Mouse (Mus musculus): Measurements from ENCODE around the gene Serpina3c. TPM values are rescaled to one million over a fixed set of nuclear protein-coding genes. Genes with fewer than 3 reads are reported as not detected.

Serpina3c gene
- polyA plus RNA-seq, 1 experiment from 2014 or later = not detected

GRCm38 (mm10) chr12:104145571-104145970, 8.1 kb downstream of the Serpina3c start:
- no peak overlapping the region for H3K4me3 ChIP-seq
- H3K4me2 ChIP-seq = no peak overlapping the region
- H3K9me3 ChIP-seq = no peaks in the 10 kb centered on the region
- H3K27me3 ChIP-seq (replicated peaks) = no peaks in the 10 kb centered on the region; the same call in 1 of the 2 replicates
- no peak for ATAC-seq (ENCODE audit: extremely low read depth, insufficient number of reproducible peaks, low FRiP score, low TSS enrichment)
- no peak overlapping the region for H3K9ac ChIP-seq
- H3K36me3 ChIP-seq = no peaks in the 10 kb centered on the region
- H3K4me1 ChIP-seq = no peaks in the 10 kb centered on the region
- WGBS = 61% methylated on average over 2 of the region's 2 CpGs
- no peak overlapping the region for H3K27ac ChIP-seq (replicated peaks)

- Histone ChIP-seq H3K4me2 (no peak overlapping the region), H3K9ac (no peak overlapping the region), H3K27me3 (replicated peaks) (peaks cover 5% of the 10 kb centered on the region; the same call in 1 of the 2 replicates), H3K4me1 (no peaks in the 10 kb centered on the region), H3K4me3 (no peak overlapping the region), H3K27ac (replicated peaks) (no peak overlapping the region), H3K36me3 (no peaks in the 10 kb centered on the region), H3K9me3 (no peaks in the 10 kb centered on the region)
- no peak for ATAC-seq (ENCODE audit: extremely low read depth, insufficient number of reproducible peaks, low FRiP score, low TSS enrichment)
- 36% methylated on average over 1 of the region's 1 CpGs for WGBS
Observed at GRCm38 (mm10) chr12:104143286-104143685, 10.4 kb downstream of the Serpina3c start.

DNA sequence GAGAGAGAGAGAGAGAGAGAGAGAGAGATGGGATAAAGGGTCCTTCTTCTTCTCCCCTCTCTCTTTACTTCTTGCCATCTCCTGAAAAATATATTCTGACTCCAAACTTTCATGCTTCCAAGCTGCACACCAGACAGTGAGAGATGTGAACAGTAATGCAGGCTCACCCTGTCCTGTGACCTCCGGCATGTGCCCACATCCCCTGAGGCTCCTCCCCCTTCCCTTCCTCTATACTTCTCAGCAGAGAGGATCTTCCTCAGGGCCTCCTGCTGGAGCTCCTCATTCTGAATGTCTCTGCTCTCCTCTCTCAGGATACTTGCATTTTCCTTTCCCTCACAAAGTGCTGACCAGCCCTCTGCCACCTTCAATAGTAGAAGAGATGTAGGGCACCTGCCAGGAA, 11.2 kb downstream of the Serpina3c start:
- ATAC-seq (ENCODE audit: extremely low read depth, insufficient number of reproducible peaks, low FRiP score, low TSS enrichment) = no peak
- H3K9ac ChIP-seq = no peak overlapping the region
- 59% methylated on average over 1 of the region's 1 CpGs for WGBS

DNA sequence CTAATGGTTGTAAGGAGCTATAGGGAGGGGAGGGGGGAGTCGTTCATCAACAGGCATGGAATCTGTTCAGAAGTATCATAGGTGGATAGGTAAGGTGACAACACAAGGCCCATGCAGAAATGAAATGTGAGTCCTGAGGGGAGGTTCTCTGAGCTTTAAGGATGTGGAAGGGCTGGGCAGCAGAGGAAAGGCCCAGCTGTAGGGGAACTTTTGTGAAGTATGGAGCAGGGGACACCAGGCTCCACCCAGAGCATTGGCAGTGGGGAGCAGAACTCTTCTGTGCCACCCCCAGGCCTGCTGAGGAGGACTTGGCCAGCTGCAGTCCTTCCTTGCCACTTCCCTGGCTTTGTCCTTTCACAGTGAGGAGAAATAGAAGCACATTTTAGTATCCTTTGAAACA, 12.2 kb downstream of the Serpina3c start:
- Histone ChIP-seq H3K4me3 (no peak overlapping the region), H3K4me1 (no peaks in the 10 kb centered on the region), H3K4me2 (no peak overlapping the region), H3K27ac (replicated peaks) (no peak overlapping the region), H3K9me3 (no peaks in the 10 kb centered on the region), H3K36me3 (no peaks in the 10 kb centered on the region), H3K9ac (no peak overlapping the region), H3K27me3 (replicated peaks) (peaks cover 5% of the 10 kb centered on the region; the same call in 1 of the 2 replicates)
- WGBS = 81% methylated on average over 1 of the region's 1 CpGs
- ATAC-seq (ENCODE audit: extremely low read depth, insufficient number of reproducible peaks, low FRiP score, low TSS enrichment) = no peak

More for the DNA sequence above, 11.2 kb downstream of the Serpina3c start:
- Histone ChIP-seq H3K4me1 (no peaks in the 10 kb centered on the region), H3K4me3 (no peak overlapping the region), H3K27ac (replicated peaks) (no peak overlapping the region), H3K4me2 (no peak overlapping the region), H3K36me3 (no peaks in the 10 kb centered on the region), H3K27me3 (replicated peaks) (peaks cover 5% of the 10 kb centered on the region; the same call in 1 of the 2 replicates), H3K9me3 (no peaks in the 10 kb centered on the region)

GRCm38 (mm10) chr12:104140543-104141103, 13.0 kb downstream of the Serpina3c start:
- H3K4me1 ChIP-seq = no peaks in the 10 kb centered on the region
- no peaks in the 10 kb centered on the region for H3K9me3 ChIP-seq
- no peak overlapping the region for H3K27ac ChIP-seq (replicated peaks)
- no peak overlapping the region for H3K4me2 ChIP-seq
- no peak for ATAC-seq (ENCODE audit: extremely low read depth, insufficient number of reproducible peaks, low FRiP score, low TSS enrichment)
- H3K27me3 ChIP-seq (replicated peaks) = peaks cover 5% of the 10 kb centered on the region; the same call in 1 of the 2 replicates
- H3K36me3 ChIP-seq = no peaks in the 10 kb centered on the region
- H3K9ac ChIP-seq = no peak overlapping the region
- WGBS = 76% methylated on average over 4 of the region's 4 CpGs
- H3K4me3 ChIP-seq = no peak overlapping the region

DNA sequence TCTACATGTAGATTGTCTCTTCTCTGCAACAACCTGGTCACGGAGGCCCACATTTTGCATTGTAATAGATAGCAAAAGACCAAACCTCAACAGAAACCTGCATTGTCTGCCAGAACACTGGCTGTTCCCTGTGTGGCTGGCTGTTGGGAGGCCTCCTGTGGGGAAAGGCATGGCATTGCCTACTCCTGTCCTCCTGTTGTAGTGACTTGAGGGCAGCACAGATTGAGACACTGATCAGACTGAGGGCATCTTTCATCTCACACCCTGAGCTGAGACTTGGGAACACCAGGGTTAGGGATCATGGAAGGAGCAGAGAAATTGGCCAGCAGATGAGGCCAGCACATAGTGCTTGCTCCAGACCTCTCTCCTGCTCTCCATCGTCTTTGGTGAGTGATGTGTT, 15.5 kb downstream of the Serpina3c start:
- Histone ChIP-seq H3K4me2 (no peak overlapping the region), H3K9me3 (no peaks in the 10 kb centered on the region), H3K4me3 (no peak overlapping the region), H3K27me3 (replicated peaks) (peaks cover 5% of the 10 kb centered on the region; the same call in 1 of the 2 replicates), H3K9ac (no peak overlapping the region), H3K36me3 (no peaks in the 10 kb centered on the region), H3K4me1 (no peaks in the 10 kb centered on the region), H3K27ac (replicated peaks) (no peak overlapping the region)
- 78% methylated on average over 2 of the region's 2 CpGs for WGBS
- no peak for ATAC-seq (ENCODE audit: extremely low read depth, insufficient number of reproducible peaks, low FRiP score, low TSS enrichment)

- Histone ChIP-seq H3K4me2 (no peak overlapping the region), H3K36me3 (no peaks in the 10 kb centered on the region), H3K4me1 (peaks cover 14% of the 10 kb centered on the region; the same call in 1 of the 2 replicates), H3K27ac (replicated peaks) (peak overlapping the region; percentile 43), H3K27me3 (replicated peaks) (no peaks in the 10 kb centered on the region; the same call in none of the 2 replicates), H3K4me3 (no peak overlapping the region), H3K9me3 (no peaks in the 10 kb centered on the region), H3K9ac (no peak overlapping the region)
- ATAC-seq (ENCODE audit: extremely low read depth, insufficient number of reproducible peaks, low FRiP score, low TSS enrichment) = no peak
Observed at GRCm38 (mm10) chr12:104131041-104131440, 22.6 kb downstream of the Serpina3c start.

- no peak within 1 kb of the TSS for H3K9ac ChIP-seq
- H3K36me3 ChIP-seq = no peaks in the 10 kb centered on the region
- H3K27ac ChIP-seq (replicated peaks) = no peak within 1 kb of the TSS
- H3K9me3 ChIP-seq = no peaks in the 10 kb centered on the region
- H3K27me3 ChIP-seq (replicated peaks) = no peaks in the 10 kb centered on the region; the same call in none of the 2 replicates
- no peak within 1 kb of the TSS for H3K4me2 ChIP-seq
- H3K4me1 ChIP-seq = peaks cover 33% of the 10 kb centered on the region
- no peak for ATAC-seq (ENCODE audit: extremely low read depth, insufficient number of reproducible peaks, low FRiP score, low TSS enrichment)
- no peak within 1 kb of the TSS for H3K4me3 ChIP-seq
- WGBS = 72% methylated on average over 5 of the region's 5 CpGs
Observed at GRCm38 (mm10) chr12:104127696-104128095, 26.0 kb downstream of the Serpina3c start, which contains the start of gene Serpina3b. Serpina3b (plus strand) TSS chr12:104127996.

GRCm38 (mm10) chr12:104125021-104125560, 28.6 kb downstream of the Serpina3c start:
- no peaks in the 10 kb centered on the region; the same call in none of the 2 replicates for H3K27me3 ChIP-seq (replicated peaks)
- H3K4me3 ChIP-seq = no peak overlapping the region
- H3K27ac ChIP-seq (replicated peaks) = no peak overlapping the region; the same call in 1 of the 2 replicates
- no peaks in the 10 kb centered on the region for H3K9me3 ChIP-seq
- ATAC-seq (ENCODE audit: extremely low read depth, insufficient number of reproducible peaks, low FRiP score, low TSS enrichment) = no peak
- no peaks in the 10 kb centered on the region for H3K36me3 ChIP-seq
- H3K4me1 ChIP-seq = peaks cover 22% of the 10 kb centered on the region
- 54% methylated on average over 5 of the region's 5 CpGs for WGBS
- H3K9ac ChIP-seq = no peak overlapping the region
- no peak overlapping the region for H3K4me2 ChIP-seq

- no peaks in the 10 kb centered on the region; the same call in none of the 2 replicates for H3K27me3 ChIP-seq (replicated peaks)
- H3K9ac ChIP-seq = no peak overlapping the region
- peaks cover 22% of the 10 kb centered on the region for H3K4me1 ChIP-seq
- H3K4me3 ChIP-seq = no peak overlapping the region
- ATAC-seq (ENCODE audit: extremely low read depth, insufficient number of reproducible peaks, low FRiP score, low TSS enrichment) = no peak
- H3K9me3 ChIP-seq = no peaks in the 10 kb centered on the region
- H3K4me2 ChIP-seq = no peak overlapping the region
- WGBS = 67% methylated on average over 2 of the region's 2 CpGs
- H3K36me3 ChIP-seq = no peaks in the 10 kb centered on the region
- no peak overlapping the region for H3K27ac ChIP-seq (replicated peaks)
Observed at GRCm38 (mm10) chr12:104123996-104124395, 29.7 kb downstream of the Serpina3c start.

- WGBS = 65% methylated on average over 1 of the region's 1 CpGs
- H3K27ac ChIP-seq (replicated peaks) = no peak overlapping the region
- no peak for ATAC-seq (ENCODE audit: extremely low read depth, insufficient number of reproducible peaks, low FRiP score, low TSS enrichment)
- H3K4me3 ChIP-seq = no peak overlapping the region
- no peaks in the 10 kb centered on the region; the same call in none of the 2 replicates for H3K27me3 ChIP-seq (replicated peaks)
- H3K36me3 ChIP-seq = no peaks in the 10 kb centered on the region
- no peaks in the 10 kb centered on the region for H3K9me3 ChIP-seq
- no peak overlapping the region for H3K4me2 ChIP-seq
- H3K4me1 ChIP-seq = peaks cover 22% of the 10 kb centered on the region
- no peak overlapping the region for H3K9ac ChIP-seq
Observed at GRCm38 (mm10) chr12:104123097-104123496, 30.6 kb downstream of the Serpina3c start.
